Mouse (Mus musculus): Measurements from ENCODE around the gene Arcn1.

Arcn1 gene

DNA sequence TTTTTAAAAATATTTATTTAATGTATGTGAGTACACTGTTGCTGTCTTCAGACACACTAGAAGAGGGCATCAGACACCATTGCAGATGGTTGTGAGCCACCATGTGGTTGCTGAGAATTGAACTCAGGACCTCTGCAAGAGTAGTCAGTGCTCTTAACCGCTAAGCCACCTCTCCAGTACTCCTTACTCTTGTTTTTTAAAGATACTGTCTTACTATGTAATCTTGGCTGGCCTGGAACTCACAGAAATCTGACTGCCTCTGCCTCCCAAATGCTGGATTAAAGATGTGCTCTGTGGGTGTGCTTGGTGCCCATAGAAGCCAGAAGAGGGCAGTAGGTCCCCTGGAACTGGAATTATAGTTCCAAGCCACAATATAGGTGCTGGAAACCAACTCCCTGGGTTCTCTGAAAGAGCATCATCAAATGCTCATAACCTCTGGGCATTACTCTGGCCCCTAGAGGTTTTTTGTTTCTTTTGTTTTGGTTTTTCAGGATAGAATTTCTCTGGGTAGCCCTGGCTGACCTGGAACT, 26.9 kb downstream of the Arcn1 start:
- DNase-seq, result no peak

- no peak for DNase-seq
Measured at GRCm38 (mm10) chr9:44737240-44737949, 30.2 kb downstream of the Arcn1 start.

DNA sequence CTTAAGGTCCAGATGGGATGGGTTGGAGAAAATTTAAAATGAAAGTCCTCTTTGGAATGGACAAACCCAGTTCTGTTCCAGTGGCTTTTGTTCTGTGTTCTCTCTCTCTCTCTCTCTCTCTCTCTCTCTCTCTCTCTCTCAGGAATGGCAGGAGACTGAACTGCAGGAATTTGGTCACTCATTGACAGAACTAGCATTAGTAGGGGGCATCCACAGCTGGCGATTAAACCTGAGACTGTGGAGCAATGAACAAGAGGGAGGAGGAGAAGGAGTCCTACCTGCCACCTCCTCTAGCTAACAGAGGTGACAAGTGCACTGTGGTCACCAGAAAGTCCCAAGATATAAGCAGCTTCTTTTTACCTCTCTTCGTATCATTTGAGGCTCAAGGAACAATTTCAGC, 31.3 kb downstream of the Arcn1 start:
- DNase-seq, result no peak

DNA sequence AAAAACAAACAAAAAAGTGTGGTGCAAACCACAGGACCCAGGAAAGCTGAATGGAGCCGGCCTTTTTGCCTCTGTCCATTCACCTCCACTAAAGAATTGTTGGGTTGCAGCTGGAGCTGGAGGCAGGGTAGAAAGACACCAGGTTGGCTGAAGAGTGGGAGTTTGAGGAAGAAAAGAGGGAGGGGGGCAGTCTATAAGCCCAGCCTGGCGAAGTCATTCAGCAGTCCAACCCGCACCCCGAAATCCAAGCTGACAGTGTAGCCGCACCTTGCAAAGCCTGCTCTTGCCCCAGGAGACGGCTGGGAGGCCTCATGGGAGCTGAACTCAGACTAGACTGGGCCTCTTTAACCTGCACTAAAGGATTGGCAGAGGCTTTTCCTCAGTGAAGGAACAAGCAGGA, 31.8 kb downstream of the Arcn1 start:
- DNase-seq, result no peak

DNA sequence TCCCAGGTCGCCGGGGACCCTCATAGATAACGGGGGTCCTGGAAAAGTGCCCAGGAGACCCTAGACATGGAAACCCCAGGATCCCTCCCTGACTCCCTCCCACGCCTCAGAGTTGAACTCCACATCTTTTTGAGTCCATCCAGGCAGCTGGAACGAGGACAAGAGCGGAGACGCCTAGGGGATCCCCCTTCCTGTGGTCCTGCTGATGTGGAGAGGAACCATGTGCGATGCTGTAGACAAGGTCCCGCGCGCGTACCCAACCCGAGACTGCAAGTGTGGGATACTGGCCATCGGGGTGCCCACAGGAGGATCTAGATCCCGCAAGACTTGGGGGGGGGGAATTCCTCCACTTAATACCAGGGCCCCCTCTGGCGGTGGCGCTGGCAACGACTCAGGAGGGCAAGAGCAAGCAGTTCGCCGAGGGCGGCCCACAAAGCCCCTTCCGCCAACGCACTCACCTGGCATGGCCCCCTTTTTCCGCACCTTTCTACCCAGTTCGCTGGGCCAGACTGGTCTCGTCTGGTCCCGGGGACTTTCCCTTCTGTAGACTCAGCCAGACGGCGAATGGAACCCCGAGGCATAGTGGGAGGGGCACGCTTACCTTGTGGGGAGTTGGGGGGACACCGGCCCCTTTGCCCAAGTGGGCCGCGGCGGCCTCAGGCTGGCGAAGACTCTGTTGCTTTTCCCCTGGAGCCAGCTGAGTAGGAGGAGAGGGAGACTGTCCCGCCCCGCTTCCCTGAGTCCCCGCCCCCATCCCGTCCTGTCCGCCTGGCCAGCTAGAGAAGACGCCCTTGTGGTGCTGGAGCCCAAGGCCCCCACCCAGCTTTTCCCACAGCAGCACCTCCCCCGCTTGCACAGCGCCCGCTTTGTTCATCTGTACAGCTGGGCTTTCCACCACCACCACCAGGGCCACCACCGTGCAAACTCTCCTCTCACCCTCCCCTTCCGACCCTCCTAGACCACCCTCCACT, 32.8 kb downstream of the Arcn1 start, which contains the start of gene Phldb1:
TSS of gene Phldb1 (minus strand) at position 675 of the 971 bp plus-strand sequence.
- peak; percentile 47 for DNase-seq

- DNase-seq, result peak; percentile 45
Measured at GRCm38 (mm10) chr9:44733671-44734523, 33.7 kb downstream of the Arcn1 start.

- no peak for DNase-seq
Measured at GRCm38 (mm10) chr9:44732921-44733530, 34.6 kb downstream of the Arcn1 start.

DNA sequence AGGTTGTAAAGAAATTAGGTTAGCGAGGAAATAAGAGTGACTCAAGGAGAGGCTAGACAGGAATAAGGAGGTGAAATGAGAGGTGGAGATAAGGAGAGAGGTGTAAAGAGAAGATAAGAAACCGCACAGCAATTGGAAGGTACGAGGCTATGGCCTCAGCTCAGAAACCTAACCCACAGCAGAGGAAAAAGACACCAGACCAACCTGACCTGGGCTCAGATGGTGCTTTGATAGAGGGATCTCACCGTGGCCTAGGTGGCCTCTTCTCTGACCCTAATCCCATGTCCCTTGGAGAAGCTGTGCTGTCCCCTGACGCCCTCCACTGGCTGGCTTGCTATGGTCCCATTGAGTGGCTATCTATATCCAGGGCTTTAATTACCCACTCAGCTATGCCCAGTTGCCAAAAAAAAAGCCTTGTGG, 35.5 kb downstream of the Arcn1 start:
- no peak for DNase-seq

GRCm38 (mm10) chr9:44727441-44727840, 40.2 kb downstream of the Arcn1 start:
- DNase-seq, result no peak

DNA sequence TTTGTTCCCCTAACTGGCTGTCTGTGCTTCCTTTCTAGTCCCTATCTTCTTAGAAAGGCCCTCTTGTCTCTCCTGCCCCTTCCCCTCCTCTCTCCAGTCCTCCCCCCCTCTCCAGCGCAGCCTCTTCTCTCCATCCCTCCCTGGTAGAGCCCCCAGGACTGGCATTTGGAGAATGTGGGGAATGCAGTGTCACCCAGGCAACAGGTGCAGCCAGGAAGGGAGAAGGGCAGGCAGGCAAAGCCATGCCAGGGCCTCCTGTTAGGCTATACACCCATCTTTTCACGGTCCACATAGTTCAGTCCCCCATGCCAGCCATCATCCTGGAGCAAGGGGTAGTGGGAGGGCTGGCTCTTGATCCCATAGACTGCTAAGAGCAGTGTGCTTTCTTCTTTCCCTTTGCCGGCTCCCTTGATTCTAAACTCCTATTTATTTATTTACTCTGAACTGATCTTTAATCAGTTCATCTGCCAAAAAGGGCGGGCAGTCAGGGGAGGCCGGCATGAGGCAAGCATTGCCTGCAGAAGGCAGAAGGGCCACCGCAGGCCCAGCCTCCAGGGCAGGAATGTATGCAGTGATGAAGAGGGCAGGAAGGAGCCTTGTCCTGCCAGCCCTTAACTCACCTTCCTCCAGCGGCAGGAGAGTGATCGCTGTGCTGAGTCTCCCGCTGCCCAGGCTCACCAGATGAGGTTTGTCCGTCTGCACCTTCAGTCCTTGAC, 41.1 kb downstream of the Arcn1 start:
- DNase-seq, result no peak

DNA sequence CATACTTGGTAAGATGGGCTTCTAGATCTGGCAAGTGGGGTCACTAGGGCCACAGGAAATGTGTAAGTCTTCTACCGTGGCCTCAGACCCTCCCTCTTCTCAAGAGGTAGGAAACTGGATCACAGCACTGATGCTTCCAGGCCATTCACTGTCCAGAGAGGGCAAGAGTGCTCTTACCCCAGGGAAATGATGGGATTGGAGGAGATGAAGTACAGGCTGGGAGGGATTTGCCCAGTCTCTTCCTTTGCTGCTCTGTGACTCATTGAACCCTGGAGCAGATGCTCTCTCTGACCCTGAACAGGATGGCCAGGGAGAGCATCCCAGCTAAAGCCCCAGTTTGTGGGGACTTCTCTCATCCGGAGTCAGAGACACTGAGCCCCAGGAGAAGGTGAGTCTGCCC, 43.0 kb downstream of the Arcn1 start:
- no peak for DNase-seq

- no peak for DNase-seq
Measured at GRCm38 (mm10) chr9:44724223-44724622, 43.4 kb downstream of the Arcn1 start.

DNA sequence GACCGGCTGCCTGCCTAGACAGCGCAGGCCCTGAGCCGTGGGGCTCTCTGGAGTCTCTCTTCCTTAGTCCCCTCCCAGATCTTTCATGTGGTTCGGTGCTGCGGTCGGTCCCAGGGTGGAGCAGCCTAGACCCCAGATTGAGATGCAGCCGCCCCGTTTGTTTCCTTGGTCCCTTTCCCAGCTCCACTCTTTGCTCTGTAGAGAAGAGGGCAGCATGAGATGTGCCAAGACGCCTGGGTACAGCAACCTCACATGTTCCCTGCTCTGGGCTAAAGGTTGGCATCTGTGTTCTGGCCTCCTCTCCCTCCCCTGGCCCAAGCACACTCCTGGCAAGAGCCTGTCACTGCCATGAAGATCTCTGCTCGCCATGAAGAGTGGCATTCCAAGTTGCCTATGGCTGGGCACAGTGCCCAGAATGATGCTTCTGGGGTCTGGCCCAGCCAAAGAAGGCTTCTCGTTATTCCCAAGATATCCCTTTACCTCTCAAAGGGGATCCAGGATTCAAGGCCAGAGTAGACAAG, 44.1 kb downstream of the Arcn1 start:
- no peak for DNase-seq

DNA sequence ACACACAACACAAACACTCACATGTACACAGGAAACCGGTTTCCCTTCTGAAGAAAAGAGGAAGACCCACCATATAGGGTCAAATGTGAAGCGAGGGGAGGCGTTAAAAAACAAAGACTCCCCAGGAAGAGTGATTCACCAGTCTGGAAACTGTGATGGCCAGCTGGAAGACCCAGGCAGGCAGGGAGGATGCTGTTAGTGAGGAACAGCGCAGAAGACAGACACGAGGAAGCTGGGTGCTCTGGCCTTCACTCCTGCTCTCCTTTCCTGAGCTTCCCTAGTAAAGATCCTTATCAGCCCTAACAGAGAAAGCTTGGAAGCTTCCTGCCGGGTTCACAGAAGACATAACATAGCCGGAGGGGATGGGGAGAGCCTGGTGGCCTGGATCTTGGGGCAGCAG, 44.6 kb downstream of the Arcn1 start:
- DNase-seq, result no peak

DNA sequence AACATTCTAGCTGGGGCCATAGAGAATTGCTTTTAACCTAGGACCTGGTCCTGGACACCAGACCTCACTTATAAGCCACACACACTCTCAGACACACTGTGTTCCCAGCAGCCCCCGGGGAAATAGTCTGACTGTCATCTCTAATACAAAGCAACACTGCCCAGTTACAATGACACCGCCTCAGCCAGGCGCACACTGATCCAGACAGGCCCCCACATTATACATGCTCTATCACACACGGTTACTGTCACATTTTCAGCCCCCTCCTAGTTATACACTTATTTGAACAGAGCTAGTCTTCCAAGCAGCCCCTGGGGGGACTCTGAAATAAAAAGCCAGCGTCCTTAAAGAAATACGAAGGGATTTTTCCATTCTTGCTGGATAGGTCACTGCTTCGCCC, 45.1 kb downstream of the Arcn1 start:
- no peak for DNase-seq

DNA sequence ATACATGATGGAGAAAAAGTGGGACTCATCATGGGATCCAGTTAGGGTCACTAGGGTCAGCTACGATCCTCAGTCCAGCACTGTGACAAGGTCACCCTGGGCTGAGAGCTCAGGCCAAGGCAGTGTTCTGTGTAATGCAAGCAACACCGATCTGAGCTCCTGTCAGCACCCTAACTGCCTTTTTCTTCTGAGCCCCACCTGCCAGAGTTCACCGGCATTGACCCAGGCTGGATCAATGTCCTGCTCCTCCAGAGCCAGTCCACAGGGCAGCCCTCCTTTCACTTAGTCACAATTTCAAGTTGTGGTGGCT, 45.8 kb downstream of the Arcn1 start:
- DNase-seq, result no peak

DNA sequence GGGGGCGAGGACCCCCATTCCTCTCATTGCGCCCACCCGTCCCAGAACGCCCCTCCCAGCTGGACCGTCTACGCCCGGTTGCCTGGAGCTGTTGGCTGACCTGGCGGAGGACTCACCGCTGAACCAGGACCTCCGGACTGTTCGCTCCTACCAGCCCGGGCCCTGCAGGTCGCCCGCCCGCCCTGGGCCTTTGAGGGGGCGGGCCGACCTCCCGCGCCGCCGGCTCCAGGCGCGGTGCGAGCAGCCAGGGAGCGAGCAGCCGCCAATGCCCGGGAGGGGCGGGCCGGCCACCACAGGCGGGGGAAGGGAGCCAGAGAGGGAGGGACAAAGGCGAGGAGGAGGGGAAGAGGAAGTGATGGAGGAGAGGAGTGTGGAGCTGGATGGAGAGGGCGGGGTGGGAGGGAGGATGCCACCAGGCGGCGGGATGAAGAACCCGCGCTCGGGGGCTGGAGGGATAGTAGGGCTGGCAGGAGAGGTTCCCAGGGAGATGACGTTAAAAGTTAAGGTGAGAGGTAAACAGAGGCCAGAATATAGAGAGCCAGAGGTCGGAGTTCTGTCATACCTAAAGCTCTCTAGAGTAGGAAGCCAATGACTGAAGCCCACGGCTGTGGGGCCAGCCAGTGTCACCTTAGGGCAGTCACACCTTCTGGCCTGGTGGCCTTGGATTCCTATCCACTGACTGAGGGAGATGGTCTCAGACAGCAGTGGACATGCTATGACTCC, 46.3 kb downstream of the Arcn1 start:
- peak; percentile 92 for DNase-seq

- DNase-seq, result peak; percentile 62
Measured at GRCm38 (mm10) chr9:44720358-44721153, 47.1 kb downstream of the Arcn1 start.

GRCm38 (mm10) chr9:44719632-44720357, 47.9 kb downstream of the Arcn1 start:
- no peak for DNase-seq
